Mouse (Mus musculus) ES-Bruce4 (cell line): ENCODE measurements at regions not wholly inside any gene's neighbourhood (a gene's known extent, or its start where the extent isn't known, plus 50 kb on each side); places are given as distances from the start of the nearest gene placed in this dataset.

Experiments used
- H3K27ac ChIP-seq: 2 replicates; pipeline ENCODE4 v1.5.1; 2012; ENCODE audit warnings: low read length, inconsistent platforms; ENCODE audit not compliant: insufficient read depth
- H3K27me3 ChIP-seq: 2 replicates; pipeline ENCODE4 v1.6.1; 2012; ENCODE audit warnings: mild to moderate bottlenecking, low read length, inconsistent platforms; ENCODE audit not compliant: control insufficient read depth, poor library complexity, insufficient read depth, severe bottlenecking
- H3K36me3 ChIP-seq: 2 replicates; pipeline ENCODE4 v1.6.1; 2012; ENCODE audit warnings: inconsistent platforms, mild to moderate bottlenecking, low read length, moderate library complexity; ENCODE audit not compliant: control insufficient read depth, poor library complexity, insufficient read depth, severe bottlenecking
- H3K4me1 ChIP-seq: one replicate; pipeline ENCODE4 v1.8.1; 2011; ENCODE audit warnings: low read length; ENCODE audit not compliant: control insufficient read depth, insufficient read depth
- H3K4me3 ChIP-seq: 2 replicates; pipeline ENCODE4 v1.5.1; 2011; ENCODE audit warnings: low read depth, mild to moderate bottlenecking, low read length
- H3K9ac ChIP-seq: 2 replicates; pipeline ENCODE4 v1.6.1; 2012; ENCODE audit warnings: low read depth, mild to moderate bottlenecking, inconsistent platforms; ENCODE audit not compliant: poor library complexity, severe bottlenecking
- H3K9me3 ChIP-seq: replicated peaks from 2 replicates; pipeline ENCODE4 v1.6.1; 2012; ENCODE audit warnings: mild to moderate bottlenecking, low read length, inconsistent platforms; ENCODE audit not compliant: control insufficient read depth, poor library complexity, insufficient read depth, severe bottlenecking
- CTCF ChIP-seq: IDR thresholded peaks from one replicate; pipeline ENCODE4 v1.8.1; 2011; ENCODE audit warnings: low read depth, low read length
- EP300 ChIP-seq: IDR thresholded peaks from 2 replicates; pipeline ENCODE4 v1.6.1; 2011; ENCODE audit warnings: low read depth, low read length; ENCODE audit not compliant: insufficient read depth
- POLR2A ChIP-seq: IDR thresholded peaks from one replicate; pipeline ENCODE4 v1.8.1; 2011; ENCODE audit warnings: low read length; ENCODE audit not compliant: insufficient read depth

- H3K36me3 ChIP-seq: no peaks in the 10 kb centered on the region
- no peaks in the 10 kb centered on the region for H3K27me3 ChIP-seq
- H3K27ac ChIP-seq: no peak overlapping the region
- no peaks in the 10 kb centered on the region for H3K4me1 ChIP-seq
- no peak for TF ChIP-seq POLR2A
- TF ChIP-seq CTCF: no peak
- TF ChIP-seq EP300: no peak
- no peak overlapping the region for H3K9ac ChIP-seq
- no peak overlapping the region for H3K4me3 ChIP-seq
- H3K9me3 ChIP-seq: no peaks in the 10 kb centered on the region
These were observed 200.5 kb downstream of the Lnpk start for GRCm38 (mm10) chr2:74378709-74379108.

- no peak overlapping the region for H3K9ac ChIP-seq
- no peaks in the 10 kb centered on the region for H3K27me3 ChIP-seq
- no peak overlapping the region for H3K27ac ChIP-seq
- H3K36me3 ChIP-seq: no peaks in the 10 kb centered on the region
- no peaks in the 10 kb centered on the region for H3K4me1 ChIP-seq
- TF ChIP-seq POLR2A: no peak
- TF ChIP-seq EP300: no peak
- no peak for TF ChIP-seq CTCF
- H3K4me3 ChIP-seq: no peak overlapping the region
- H3K9me3 ChIP-seq: peaks cover 8% of the 10 kb centered on the region
These were observed 205.3 kb downstream of the Lnpk start for GRCm38 (mm10) chr2:74373938-74374337.

- Histone ChIP-seq H3K9me3 (peaks cover 8% of the 10 kb centered on the region), H3K4me1 (no peaks in the 10 kb centered on the region), H3K36me3 (no peaks in the 10 kb centered on the region), H3K27ac (no peak overlapping the region), H3K9ac (no peak overlapping the region), H3K4me3 (no peak overlapping the region), H3K27me3 (no peaks in the 10 kb centered on the region)
- TF ChIP-seq EP300 (no peak), POLR2A (no peak), CTCF (no peak)
These were observed 206.2 kb downstream of the Lnpk start for GRCm38 (mm10) chr2:74373056-74373455.

- Histone ChIP-seq H3K27me3 (no peaks in the 10 kb centered on the region), H3K36me3 (no peaks in the 10 kb centered on the region), H3K27ac (no peak overlapping the region), H3K9ac (no peak overlapping the region), H3K9me3 (peaks cover 8% of the 10 kb centered on the region), H3K4me3 (no peak overlapping the region), H3K4me1 (no peaks in the 10 kb centered on the region)
- TF ChIP-seq POLR2A (no peak), EP300 (no peak), CTCF (no peak)
These were observed 216.0 kb downstream of the Lnpk start for GRCm38 (mm10) chr2:74363255-74363654.

GRCm38 (mm10) chr2:74354591-74354990, 224.6 kb downstream of the Lnpk start:
- TF ChIP-seq CTCF (no peak), POLR2A (no peak)
- Histone ChIP-seq H3K36me3 (no peaks in the 10 kb centered on the region), H3K4me1 (no peaks in the 10 kb centered on the region), H3K9ac (no peak overlapping the region), H3K9me3 (no peaks in the 10 kb centered on the region), H3K4me3 (no peak overlapping the region), H3K27me3 (no peaks in the 10 kb centered on the region), H3K27ac (no peak overlapping the region)

GRCm38 (mm10) chr2:74349809-74350208, 229.4 kb downstream of the Lnpk start:
- H3K36me3 ChIP-seq: no peaks in the 10 kb centered on the region
- TF ChIP-seq CTCF (no peak), POLR2A (no peak), EP300 (no peak)
- H3K4me1 ChIP-seq: no peaks in the 10 kb centered on the region
- H3K9ac ChIP-seq: no peak overlapping the region
- H3K9me3 ChIP-seq: no peaks in the 10 kb centered on the region
- H3K27me3 ChIP-seq: no peaks in the 10 kb centered on the region
- H3K27ac ChIP-seq: no peak overlapping the region
- H3K4me3 ChIP-seq: no peak overlapping the region

- no peak for TF ChIP-seq POLR2A
- no peak for TF ChIP-seq CTCF
- no peak for TF ChIP-seq EP300
- H3K36me3 ChIP-seq: no peaks in the 10 kb centered on the region
- no peaks in the 10 kb centered on the region for H3K9me3 ChIP-seq
- H3K4me3 ChIP-seq: no peak overlapping the region
- H3K27ac ChIP-seq: no peak overlapping the region
- H3K4me1 ChIP-seq: no peaks in the 10 kb centered on the region
- no peaks in the 10 kb centered on the region for H3K27me3 ChIP-seq
- no peak overlapping the region for H3K9ac ChIP-seq
These were observed 272.9 kb downstream of the Lnpk start for GRCm38 (mm10) chr2:74306301-74306700.
